Mouse (Mus musculus): ENCODE measurements around the gene Ptprc. TPM values are rescaled to one million over a fixed set of nuclear protein-coding genes. Genes with fewer than 3 reads are reported as not detected.

Ptprc gene
- polyA plus RNA-seq, 1 experiment from 2014 or later = 2.6 TPM

DNA sequence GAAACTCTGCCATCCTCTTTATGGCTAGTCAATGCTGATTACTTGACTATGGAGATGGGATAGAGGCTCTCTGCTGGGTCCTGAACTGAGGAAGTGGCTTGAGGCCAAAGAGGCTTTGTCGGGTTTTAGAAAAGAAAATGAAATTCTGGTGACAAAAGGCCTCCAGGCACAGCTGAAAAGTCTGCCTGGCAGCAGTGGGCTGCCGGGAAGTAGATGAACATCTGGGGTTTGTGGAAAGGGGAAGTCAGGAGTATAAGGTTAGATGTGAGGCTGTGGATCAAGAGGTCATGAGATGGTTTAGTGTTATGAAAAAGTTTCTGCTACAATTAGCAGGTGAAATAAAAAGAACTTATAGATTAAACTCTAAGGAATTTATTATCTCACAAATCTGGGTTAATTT, 29.9 kb downstream of the Ptprc start:
- H3K27me3 ChIP-seq = no peaks in the 10 kb centered on the region
- H3K4me2 ChIP-seq = no peak overlapping the region
- WGBS = 53% methylated on average over 2 of the region's 2 CpGs
- H3K9me3 ChIP-seq (replicated peaks) = no peaks in the 10 kb centered on the region
- H3K27ac ChIP-seq = no peak overlapping the region
- ATAC-seq (replicated peaks; ENCODE audit: insufficient number of reproducible peaks, insufficient read depth, low FRiP score, low read depth) = no peak
- no peaks in the 10 kb centered on the region for H3K4me1 ChIP-seq (replicated peaks)
- no peak overlapping the region for H3K4me3 ChIP-seq
- no peak overlapping the region for H3K9ac ChIP-seq
- no peaks in the 10 kb centered on the region for H3K36me3 ChIP-seq

DNA sequence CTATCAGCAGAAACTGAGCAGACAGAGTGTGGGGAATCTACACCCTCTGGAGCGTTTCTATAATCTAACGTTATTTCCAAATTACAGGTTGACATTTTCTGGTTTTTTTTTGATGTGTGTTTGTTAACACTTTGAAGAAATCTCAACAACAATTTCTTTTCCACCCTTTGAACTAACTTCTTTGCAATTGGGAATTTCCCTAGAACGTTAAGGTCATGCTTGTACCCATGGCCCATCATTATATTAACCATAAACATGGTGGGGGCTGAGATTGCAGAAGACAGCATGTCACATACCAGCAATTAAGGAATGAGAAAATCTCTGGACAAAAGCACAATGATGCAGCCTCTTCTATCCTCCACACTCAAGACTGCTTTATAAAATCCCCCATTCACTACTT, 30.4 kb downstream of the Ptprc start:
- ATAC-seq (replicated peaks; ENCODE audit: insufficient number of reproducible peaks, insufficient read depth, low FRiP score, low read depth) = no peak
- no peaks in the 10 kb centered on the region for H3K4me1 ChIP-seq (replicated peaks)
- no peaks in the 10 kb centered on the region for H3K9me3 ChIP-seq (replicated peaks)
- no peaks in the 10 kb centered on the region for H3K36me3 ChIP-seq
- no peak overlapping the region for H3K27ac ChIP-seq
- H3K4me3 ChIP-seq = no peak overlapping the region
- H3K27me3 ChIP-seq = no peaks in the 10 kb centered on the region
- WGBS = 78% methylated on average over 3 of the region's 3 CpGs
- H3K9ac ChIP-seq = no peak overlapping the region
- no peak overlapping the region for H3K4me2 ChIP-seq

DNA sequence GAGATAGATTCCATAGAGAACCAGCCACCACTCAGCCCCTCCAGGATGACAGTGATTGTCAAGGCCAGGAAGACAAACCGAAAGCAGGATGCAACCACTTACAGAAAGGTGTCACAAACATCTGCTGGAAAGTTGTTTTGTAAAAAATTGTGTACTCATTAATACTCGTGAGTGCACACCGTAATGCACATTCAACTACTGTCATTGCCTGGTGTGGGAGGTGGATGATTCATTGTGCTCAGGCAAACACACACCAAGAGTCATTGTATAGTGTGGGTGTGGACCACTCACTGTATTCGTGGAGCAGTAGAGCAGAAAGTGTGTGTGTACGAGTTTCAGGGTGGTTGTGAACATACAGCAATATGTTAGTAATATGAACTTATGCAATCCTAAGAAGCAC, 31.1 kb downstream of the Ptprc start:
- Histone ChIP-seq H3K36me3 (no peaks in the 10 kb centered on the region), H3K4me3 (no peak overlapping the region), H3K9me3 (replicated peaks) (no peaks in the 10 kb centered on the region), H3K27me3 (no peaks in the 10 kb centered on the region), H3K4me2 (no peak overlapping the region), H3K9ac (no peak overlapping the region), H3K27ac (no peak overlapping the region), H3K4me1 (replicated peaks) (no peaks in the 10 kb centered on the region)
- 78% methylated on average over 5 of the region's 5 CpGs for WGBS
- no peak for ATAC-seq (replicated peaks; ENCODE audit: insufficient number of reproducible peaks, insufficient read depth, low FRiP score, low read depth)

DNA sequence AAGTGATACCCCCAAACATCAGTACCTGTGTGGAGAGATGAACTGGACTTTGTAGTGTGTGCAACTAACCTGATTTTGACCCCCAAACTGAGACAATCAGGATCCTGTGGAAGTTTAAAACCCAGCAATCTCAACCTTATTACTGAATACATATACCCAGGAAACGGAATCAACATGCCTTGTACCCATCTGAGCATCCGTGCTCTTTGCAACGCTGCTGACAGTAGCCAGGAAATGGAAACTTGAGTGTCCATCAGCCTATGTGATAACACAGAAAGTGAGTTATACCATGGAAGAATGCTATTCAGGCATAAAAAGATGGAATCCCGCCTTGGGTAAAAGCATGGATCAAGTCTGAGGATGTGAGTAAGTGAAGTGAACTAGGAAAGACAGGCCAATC, 34.7 kb downstream of the Ptprc start:
- Histone ChIP-seq H3K27ac (no peak overlapping the region), H3K27me3 (no peaks in the 10 kb centered on the region), H3K4me1 (replicated peaks) (no peaks in the 10 kb centered on the region; the same call in 1 of the 2 replicates), H3K9ac (no peak overlapping the region), H3K4me2 (no peak overlapping the region), H3K36me3 (no peaks in the 10 kb centered on the region), H3K4me3 (no peak overlapping the region), H3K9me3 (replicated peaks) (no peaks in the 10 kb centered on the region)
- no peak for ATAC-seq (replicated peaks; ENCODE audit: insufficient number of reproducible peaks, insufficient read depth, low FRiP score, low read depth)
- WGBS = 74% methylated on average over 4 of the region's 4 CpGs

DNA sequence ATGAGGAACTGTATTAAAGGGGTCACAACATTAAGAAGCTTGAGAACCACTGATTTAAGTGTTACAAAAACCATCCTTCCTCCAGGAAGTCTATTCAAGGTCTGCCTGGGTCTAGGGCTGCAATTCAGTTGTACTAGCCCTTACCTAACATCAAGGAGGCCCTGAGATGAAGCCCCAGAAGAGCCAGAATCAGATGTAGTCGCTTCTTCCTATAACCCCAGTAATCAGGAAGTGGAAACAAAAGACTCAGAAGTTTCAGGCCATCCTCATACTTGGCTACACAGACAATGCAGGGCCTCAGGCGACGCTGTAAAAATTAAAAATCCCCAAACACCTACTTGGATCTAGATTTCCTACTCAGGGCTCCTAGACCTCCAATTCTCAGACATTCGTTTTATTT, 37.8 kb downstream of the Ptprc start:
- no peak for ATAC-seq (replicated peaks; ENCODE audit: insufficient number of reproducible peaks, insufficient read depth, low FRiP score, low read depth)
- 81% methylated on average over 4 of the region's 4 CpGs for WGBS
- Histone ChIP-seq H3K9ac (no peak overlapping the region), H3K4me3 (no peak overlapping the region), H3K36me3 (no peaks in the 10 kb centered on the region), H3K4me1 (replicated peaks) (no peaks in the 10 kb centered on the region; the same call in 1 of the 2 replicates), H3K4me2 (no peak overlapping the region), H3K27me3 (no peaks in the 10 kb centered on the region), H3K9me3 (replicated peaks) (no peaks in the 10 kb centered on the region), H3K27ac (no peak overlapping the region)

DNA sequence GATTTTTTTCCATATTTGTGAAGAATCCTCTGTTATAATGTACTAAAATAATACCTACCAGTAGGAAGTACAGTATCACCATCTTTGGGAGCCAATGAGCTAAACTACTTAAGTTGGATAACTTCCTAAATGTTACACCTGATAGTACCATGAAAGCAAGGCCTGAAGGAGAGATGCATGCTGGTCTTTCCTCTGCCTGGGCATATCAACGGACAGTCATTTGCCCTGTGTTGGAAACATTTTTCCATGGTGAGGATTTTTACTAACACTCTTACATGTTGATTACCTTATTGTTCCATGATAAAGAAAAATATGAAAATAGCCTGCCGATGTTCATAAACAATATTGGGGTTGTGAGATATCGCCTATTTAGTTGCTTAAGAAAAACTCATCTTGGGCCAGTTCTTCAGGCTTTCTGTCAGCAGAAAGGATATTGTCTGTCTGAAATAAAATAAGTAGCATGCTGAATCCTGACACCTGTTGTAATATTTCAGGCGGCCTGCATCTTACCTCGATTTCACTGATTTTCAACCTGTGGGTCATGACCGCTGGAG, 38.4 kb downstream of the Ptprc start:
- 91% methylated on average over 6 of the region's 6 CpGs for WGBS
- Histone ChIP-seq H3K4me3 (no peak overlapping the region), H3K9ac (no peak overlapping the region), H3K36me3 (no peaks in the 10 kb centered on the region), H3K27ac (no peak overlapping the region), H3K27me3 (no peaks in the 10 kb centered on the region), H3K9me3 (replicated peaks) (no peaks in the 10 kb centered on the region), H3K4me1 (replicated peaks) (no peaks in the 10 kb centered on the region; the same call in 1 of the 2 replicates), H3K4me2 (no peak overlapping the region)
- ATAC-seq (replicated peaks; ENCODE audit: insufficient number of reproducible peaks, insufficient read depth, low FRiP score, low read depth) = no peak

DNA sequence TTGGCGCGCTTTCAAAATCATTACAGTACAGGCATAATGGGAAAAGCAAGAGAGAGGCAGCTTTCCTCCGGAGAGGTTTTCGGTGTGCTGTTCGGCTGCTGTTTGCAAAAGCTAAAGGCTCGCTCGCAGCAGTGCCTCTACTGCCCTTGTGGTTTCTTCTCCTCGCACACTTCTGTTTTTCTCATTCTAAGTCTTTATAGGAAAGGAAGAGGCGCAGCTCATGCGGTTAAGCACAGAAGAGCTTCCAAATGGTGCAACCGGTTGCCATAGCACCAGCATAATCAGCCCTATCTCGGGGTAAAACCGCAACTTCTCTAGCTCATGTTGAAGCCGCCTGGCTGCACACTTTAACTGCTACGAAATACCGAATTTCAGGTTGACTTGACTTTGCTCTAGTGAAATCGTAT, 39.1 kb downstream of the Ptprc start:
- WGBS = 41% methylated on average over 17 of the region's 17 CpGs
- no peaks in the 10 kb centered on the region for H3K9me3 ChIP-seq (replicated peaks)
- H3K36me3 ChIP-seq = no peaks in the 10 kb centered on the region
- peak overlapping the region; percentile 45 for H3K4me2 ChIP-seq
- H3K4me1 ChIP-seq (replicated peaks) = no peaks in the 10 kb centered on the region; the same call in 1 of the 2 replicates
- H3K4me3 ChIP-seq = peak overlapping the region; percentile 24
- no peak overlapping the region for H3K9ac ChIP-seq
- ATAC-seq (replicated peaks; ENCODE audit: insufficient number of reproducible peaks, insufficient read depth, low FRiP score, low read depth) = no peak; the same call in 1 of the 2 replicates
- H3K27ac ChIP-seq = no peak overlapping the region
- no peaks in the 10 kb centered on the region for H3K27me3 ChIP-seq

DNA sequence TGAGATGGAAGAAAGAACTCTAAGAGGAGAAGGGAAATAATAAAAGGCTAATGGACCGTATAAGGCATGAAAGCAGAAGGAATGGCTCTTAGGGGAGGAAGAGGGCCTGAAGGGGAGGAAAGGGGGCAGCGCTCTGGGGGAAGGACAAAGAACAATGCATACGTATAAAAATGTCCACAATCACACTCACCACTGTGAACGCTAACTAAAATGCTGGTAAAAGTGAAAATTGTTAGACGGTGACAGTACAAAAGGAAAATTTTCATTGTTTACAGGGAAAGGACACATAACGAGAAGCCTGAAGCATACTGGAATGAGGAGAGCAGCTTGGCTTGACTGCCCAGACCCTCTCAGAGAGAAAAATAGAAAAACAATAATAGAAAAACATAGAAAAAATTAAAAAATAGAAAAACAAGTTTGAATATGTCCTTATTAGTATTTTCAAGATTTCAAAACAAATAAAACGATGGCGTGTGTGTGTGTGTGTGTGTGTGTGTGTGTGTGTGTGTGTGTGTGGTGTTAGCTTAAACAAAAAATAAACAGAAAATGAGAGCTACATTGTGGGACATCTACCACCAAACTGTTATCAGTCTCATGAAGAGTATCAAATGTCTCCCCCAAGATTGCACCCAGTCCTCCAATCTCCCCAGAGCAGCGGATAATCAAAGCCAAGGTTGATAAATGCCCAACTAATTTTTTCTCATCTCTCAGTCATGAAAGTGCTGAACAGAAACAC, 39.7 kb downstream of the Ptprc start:
- Histone ChIP-seq H3K9ac (no peak overlapping the region), H3K4me2 (peak overlapping the region; percentile 45), H3K27ac (no peak overlapping the region), H3K4me1 (replicated peaks) (no peaks in the 10 kb centered on the region; the same call in 1 of the 2 replicates), H3K9me3 (replicated peaks) (no peaks in the 10 kb centered on the region), H3K4me3 (peak overlapping the region; percentile 24; the same call in 1 of the 2 replicates), H3K36me3 (no peaks in the 10 kb centered on the region), H3K27me3 (no peaks in the 10 kb centered on the region)
- WGBS = 69% methylated on average over 9 of the region's 9 CpGs
- ATAC-seq (replicated peaks; ENCODE audit: insufficient number of reproducible peaks, insufficient read depth, low FRiP score, low read depth) = no peak

DNA sequence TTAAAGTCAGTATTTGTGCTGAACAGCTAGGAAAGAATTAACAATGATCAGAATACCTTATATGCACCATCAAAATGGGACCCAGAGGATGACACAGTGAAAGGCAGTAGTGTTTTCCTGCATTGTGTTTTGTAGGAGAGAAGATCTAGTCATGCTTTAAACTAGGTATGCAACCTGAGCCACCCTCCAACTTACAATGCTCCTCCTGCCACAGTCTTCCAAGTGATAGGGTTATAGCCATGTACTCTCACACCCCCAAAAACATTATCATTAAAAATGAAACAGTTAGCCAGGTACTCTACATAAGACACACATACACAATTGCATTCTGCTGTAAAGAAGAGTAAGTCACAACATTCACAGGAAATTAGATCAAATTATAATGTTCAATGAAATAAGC, 40.4 kb downstream of the Ptprc start:
- Histone ChIP-seq H3K36me3 (no peaks in the 10 kb centered on the region), H3K9me3 (replicated peaks) (no peaks in the 10 kb centered on the region), H3K4me2 (no peak overlapping the region), H3K27me3 (no peaks in the 10 kb centered on the region), H3K4me3 (no peak overlapping the region), H3K27ac (no peak overlapping the region), H3K9ac (no peak overlapping the region), H3K4me1 (replicated peaks) (no peaks in the 10 kb centered on the region; the same call in 1 of the 2 replicates)
- no peak for ATAC-seq (replicated peaks; ENCODE audit: insufficient number of reproducible peaks, insufficient read depth, low FRiP score, low read depth)

DNA sequence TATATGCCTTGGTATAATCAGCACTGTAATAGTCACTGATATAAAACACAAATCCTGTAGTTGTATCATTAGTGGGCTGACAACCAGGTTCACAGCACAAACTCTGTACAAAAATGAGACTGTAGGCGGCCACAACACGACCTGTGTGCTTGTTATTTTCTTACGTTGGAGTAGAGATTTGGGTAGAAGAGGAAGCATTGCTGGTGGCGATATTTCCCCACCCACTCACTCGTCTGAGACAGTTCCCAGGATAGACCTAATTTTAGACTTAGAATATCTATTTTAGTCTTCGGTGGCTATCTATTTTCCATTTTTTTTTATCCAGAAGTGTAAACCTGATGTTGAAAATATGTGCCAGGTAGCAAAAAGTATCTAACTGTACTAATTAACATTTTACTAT, 41.2 kb downstream of the Ptprc start:
- Histone ChIP-seq H3K36me3 (no peaks in the 10 kb centered on the region), H3K9ac (no peak overlapping the region), H3K9me3 (replicated peaks) (no peaks in the 10 kb centered on the region), H3K27me3 (no peaks in the 10 kb centered on the region), H3K27ac (no peak overlapping the region), H3K4me3 (no peak overlapping the region), H3K4me2 (no peak overlapping the region), H3K4me1 (replicated peaks) (no peaks in the 10 kb centered on the region; the same call in 1 of the 2 replicates)
- WGBS = 64% methylated on average over 6 of the region's 6 CpGs
- ATAC-seq (replicated peaks; ENCODE audit: insufficient number of reproducible peaks, insufficient read depth, low FRiP score, low read depth) = no peak

DNA sequence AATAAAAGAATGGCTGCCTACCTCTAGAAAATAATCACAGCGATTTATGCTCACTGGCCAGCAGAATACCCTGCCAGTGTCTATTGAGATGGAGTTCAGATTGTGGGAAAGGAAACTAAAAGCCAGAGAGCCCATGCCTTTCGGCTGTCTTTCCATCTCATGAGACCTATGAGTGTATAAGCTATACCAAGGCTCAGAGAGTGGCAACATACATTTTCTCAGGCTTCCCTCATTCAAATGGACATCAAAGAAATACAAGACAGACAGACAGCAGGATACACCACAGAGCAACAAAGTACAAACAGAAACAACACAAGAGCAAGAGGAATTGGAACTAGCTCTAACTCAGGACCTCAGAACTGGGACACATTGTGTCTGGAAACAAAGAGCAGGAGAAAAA, 43.8 kb downstream of the Ptprc start:
- Histone ChIP-seq H3K4me3 (no peak overlapping the region), H3K9ac (no peak overlapping the region), H3K4me2 (no peak overlapping the region), H3K4me1 (replicated peaks) (peaks cover 3% of the 10 kb centered on the region; the same call in 1 of the 2 replicates), H3K27me3 (no peaks in the 10 kb centered on the region), H3K9me3 (replicated peaks) (no peaks in the 10 kb centered on the region), H3K27ac (no peak overlapping the region), H3K36me3 (no peaks in the 10 kb centered on the region)
- no peak for ATAC-seq (replicated peaks; ENCODE audit: insufficient number of reproducible peaks, insufficient read depth, low FRiP score, low read depth)
- 70% methylated on average over 2 of the region's 2 CpGs for WGBS

DNA sequence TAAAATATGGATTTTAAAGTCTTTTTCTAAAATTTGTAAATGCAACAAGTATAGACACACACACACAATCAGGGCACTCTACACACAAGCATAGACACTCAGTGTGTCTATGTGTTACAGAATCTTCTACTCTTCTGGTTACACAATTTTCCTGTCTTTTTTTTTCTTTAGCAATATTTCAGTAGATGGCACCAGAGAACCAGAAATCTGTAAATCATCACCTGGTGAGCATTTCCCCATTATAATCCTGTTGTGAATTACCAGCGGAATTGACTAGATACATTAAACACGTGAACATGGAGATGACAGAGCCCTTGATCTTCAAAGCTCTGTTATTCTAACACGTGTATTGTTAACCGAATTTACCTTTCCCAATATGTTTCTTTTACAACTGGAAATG, 45.4 kb downstream of the Ptprc start:
- no peaks in the 10 kb centered on the region for H3K27me3 ChIP-seq
- no peak overlapping the region for H3K4me3 ChIP-seq
- ATAC-seq (replicated peaks; ENCODE audit: insufficient number of reproducible peaks, insufficient read depth, low FRiP score, low read depth) = no peak
- no peak overlapping the region for H3K27ac ChIP-seq
- no peak overlapping the region for H3K4me2 ChIP-seq
- WGBS = 51% methylated on average over 4 of the region's 4 CpGs
- no peak overlapping the region for H3K9ac ChIP-seq
- H3K4me1 ChIP-seq (replicated peaks) = 0 out of 2 replicates have a peak, but pooled peaks cover 5% of the 10 kb centered on the region
- no peaks in the 10 kb centered on the region for H3K36me3 ChIP-seq
- no peaks in the 10 kb centered on the region for H3K9me3 ChIP-seq (replicated peaks)
